Comparison of ENCODE assay signal across 13 mouse cellular contexts in the genomic region with DNA sequence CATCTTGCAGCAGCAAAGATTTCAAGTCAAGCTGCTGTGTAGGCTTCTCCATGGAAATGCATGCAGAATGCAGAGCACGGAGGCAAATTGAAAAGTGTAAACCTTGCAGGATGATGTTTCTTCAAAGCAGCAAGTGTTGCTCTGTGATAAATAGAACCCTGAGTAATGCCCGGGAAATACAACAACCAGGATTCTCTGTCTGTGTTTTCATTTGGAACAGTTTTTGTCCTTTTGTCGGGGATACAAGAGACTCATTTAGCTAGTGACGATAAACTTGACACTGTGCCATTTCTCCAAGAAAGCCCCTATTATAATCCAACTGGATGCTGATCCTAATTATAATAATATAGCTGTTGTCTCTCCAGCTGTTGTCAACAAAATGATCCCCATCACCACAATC.
DNase-seq lines count a peak whose midpoint lies in the region; ATAC-seq and TF ChIP-seq lines count a peak whose summit lies in the region.
"Had no signal": no experiment of that assay in that cellular context is flagged by ENCODE, and none has a peak within 500 bp of the region (broad histone marks: within the 10 kb centered on the region; RNA-seq: fewer than 3 reads in every experiment).

No protein-coding gene starts in this region.

- H3K36me3 ChIP-seq in embryonic facial prominence, embryonic 14.5 days (ENCODE audit: control insufficient read depth, insufficient read depth, low read length) = no peaks in the 10 kb centered on the region
- no peaks in the 10 kb centered on the region for H3K36me3 ChIP-seq in embryonic facial prominence, embryonic 10.5 days (replicated peaks)
- no peaks in the 10 kb centered on the region for H3K36me3 ChIP-seq in midbrain, embryonic 13.5 days
- H3K36me3 ChIP-seq in midbrain, embryonic 11.5 days (ENCODE audit: control insufficient read depth, insufficient read depth, low read length) = no peaks in the 10 kb centered on the region
- H3K36me3 ChIP-seq in hindbrain, embryonic 13.5 days = no peaks in the 10 kb centered on the region
- H3K36me3 ChIP-seq in midbrain, postnatal 0 days (ENCODE audit: insufficient read depth, low read length) = no peaks in the 10 kb centered on the region
- H3K36me3 ChIP-seq in heart, adult 2 months (ENCODE audit: control insufficient read depth, insufficient read depth, low read length) = no peaks in the 10 kb centered on the region
- H3K36me3 ChIP-seq: heart, embryonic 10.5 days; limb, embryonic 13.5 days had no signal

- H3K27ac ChIP-seq in embryonic facial prominence, embryonic 14.5 days (replicated peaks; ENCODE audit: low read depth, low read length) = no peak overlapping the region
- no peak overlapping the region for H3K27ac ChIP-seq in embryonic facial prominence, embryonic 10.5 days (replicated peaks)
- H3K27ac ChIP-seq in midbrain, embryonic 13.5 days = peak overlapping the region; percentile 9; the same call in 1 of the 2 replicates
- no peak overlapping the region for H3K27ac ChIP-seq in midbrain, embryonic 11.5 days (ENCODE audit: low read depth, low read length)
- H3K27ac ChIP-seq in hindbrain, embryonic 13.5 days = peak overlapping the region; percentile 59
- no peak overlapping the region for H3K27ac ChIP-seq in midbrain, postnatal 0 days (ENCODE audit: low read depth, low read length)
- no peak overlapping the region for H3K27ac ChIP-seq in heart, adult 2 months
- H3K27ac ChIP-seq: heart, embryonic 10.5 days; limb, embryonic 13.5 days had no signal

- no peak for TF ChIP-seq CTCF in midbrain, postnatal 0 days (IDR thresholded peaks at IDR 0.05)
- no peak for TF ChIP-seq CTCF in heart, adult 2 months (IDR thresholded peaks at IDR 0.05)

- no peak overlapping the region for H3K4me3 ChIP-seq in embryonic facial prominence, embryonic 14.5 days (ENCODE audit: low read depth, low read length)
- H3K4me3 ChIP-seq in embryonic facial prominence, embryonic 10.5 days = no peak overlapping the region
- H3K4me3 ChIP-seq in midbrain, embryonic 13.5 days (replicated peaks) = no peak overlapping the region
- no peak overlapping the region for H3K4me3 ChIP-seq in midbrain, embryonic 11.5 days (ENCODE audit: low read depth, low read length)
- no peak overlapping the region for H3K4me3 ChIP-seq in hindbrain, embryonic 13.5 days
- H3K4me3 ChIP-seq in midbrain, postnatal 0 days (ENCODE audit: low read depth, low read length) = no peak overlapping the region
- H3K4me3 ChIP-seq in heart, adult 2 months = no peak overlapping the region
- H3K4me3 ChIP-seq: heart, embryonic 10.5 days; limb, embryonic 13.5 days had no signal

- no peaks in the 10 kb centered on the region for H3K79me2 ChIP-seq in heart, adult 2 months (replicated peaks; ENCODE audit: control insufficient read depth, insufficient read depth, low read length)

- ATAC-seq in embryonic facial prominence, embryonic 14.5 days (ENCODE audit: low read depth) = no peak
- 0 out of 2 replicates have a peak, but pooled peaks have one; percentile 37 for ATAC-seq in midbrain, embryonic 13.5 days
- no peak for ATAC-seq in midbrain, embryonic 11.5 days (ENCODE audit: low FRiP score)
- ATAC-seq in hindbrain, embryonic 13.5 days (ENCODE audit: low FRiP score) = peak; percentile 67; the same call in 1 of the 2 replicates
- ATAC-seq in midbrain, postnatal 0 days (ENCODE audit: low FRiP score) = no peak; the same call in 1 of the 2 replicates
- ATAC-seq in megakaryocyte progenitor cell, adult 5-6 weeks (replicated peaks; ENCODE audit: poor library complexity) = no peak
- ATAC-seq: liver, postnatal 0 days had no signal

- no peaks in the 10 kb centered on the region for H3K27me3 ChIP-seq in embryonic facial prominence, embryonic 14.5 days (replicated peaks; ENCODE audit: control insufficient read depth, insufficient read depth, low read length)
- H3K27me3 ChIP-seq in embryonic facial prominence, embryonic 10.5 days (replicated peaks; ENCODE audit: low read depth, poor library complexity, severe bottlenecking) = no peaks in the 10 kb centered on the region
- no peaks in the 10 kb centered on the region for H3K27me3 ChIP-seq in midbrain, embryonic 13.5 days
- H3K27me3 ChIP-seq in midbrain, embryonic 11.5 days (ENCODE audit: control insufficient read depth, insufficient read depth, low read length) = no peaks in the 10 kb centered on the region
- H3K27me3 ChIP-seq in hindbrain, embryonic 13.5 days = no peaks in the 10 kb centered on the region
- no peaks in the 10 kb centered on the region for H3K27me3 ChIP-seq in midbrain, postnatal 0 days (ENCODE audit: insufficient read depth, low read length)
- H3K27me3 ChIP-seq in heart, adult 2 months (ENCODE audit: control insufficient read depth, insufficient read depth, low read length) = no peaks in the 10 kb centered on the region
- H3K27me3 ChIP-seq: limb, embryonic 13.5 days had no signal

- peak; percentile 2 for DNase-seq in embryonic facial prominence, embryonic 14.5 days (ENCODE audit: low spot score)
- DNase-seq in embryonic facial prominence, embryonic 10.5 days (ENCODE audit: low spot score) = no peak
- no peak for DNase-seq in midbrain, embryonic 11.5 days (ENCODE audit: low spot score, missing footprints)
- peak; percentile 74 for DNase-seq in midbrain, postnatal 0 days (ENCODE audit: low spot score)
- no peak for DNase-seq in heart, adult 2 months
- DNase-seq: heart, postnatal 4 days; kidney, adult 2 months; liver, postnatal 0 days had no signal

- intact Hi-C loops in heart, adult 2 months (cut with DNase I) = no loop called here

- H3K9ac ChIP-seq in embryonic facial prominence, embryonic 14.5 days (ENCODE audit: low read depth, low read length) = no peak overlapping the region
- H3K9ac ChIP-seq in midbrain, embryonic 13.5 days (replicated peaks) = no peak overlapping the region
- H3K9ac ChIP-seq in midbrain, embryonic 11.5 days (ENCODE audit: low read length) = no peak overlapping the region
- H3K9ac ChIP-seq in hindbrain, embryonic 13.5 days = no peak overlapping the region
- H3K9ac ChIP-seq in midbrain, postnatal 0 days (replicated peaks; ENCODE audit: low read length, poor library complexity, severe bottlenecking) = no peak overlapping the region
- H3K9ac ChIP-seq in heart, adult 2 months (ENCODE audit: low read depth, low read length) = no peak overlapping the region
- H3K9ac ChIP-seq: limb, embryonic 13.5 days; liver, postnatal 0 days had no signal

- H3K4me2 ChIP-seq in embryonic facial prominence, embryonic 14.5 days (ENCODE audit: low read depth, low read length) = no peak overlapping the region
- H3K4me2 ChIP-seq in midbrain, embryonic 13.5 days (replicated peaks) = no peak overlapping the region
- H3K4me2 ChIP-seq in midbrain, embryonic 11.5 days = no peak overlapping the region
- H3K4me2 ChIP-seq in hindbrain, embryonic 13.5 days = peak overlapping the region; percentile 8; the same call in 1 of the 2 replicates
- H3K4me2 ChIP-seq in midbrain, postnatal 0 days (ENCODE audit: low read depth, low read length, poor library complexity, severe bottlenecking) = no peak overlapping the region
- H3K4me2 ChIP-seq: limb, embryonic 13.5 days had no signal

- 79% methylated on average over 4 of the region's 4 CpGs for WGBS in embryonic facial prominence, embryonic 14.5 days
- 82% methylated on average over 4 of the region's 4 CpGs for WGBS in embryonic facial prominence, embryonic 10.5 days
- WGBS in midbrain, embryonic 13.5 days = 23% methylated on average over 4 of the region's 4 CpGs
- 69% methylated on average over 4 of the region's 4 CpGs for WGBS in midbrain, embryonic 11.5 days
- WGBS in hindbrain, embryonic 13.5 days = 35% methylated on average over 4 of the region's 4 CpGs
- WGBS in midbrain, postnatal 0 days = 29% methylated on average over 4 of the region's 4 CpGs
- WGBS in heart, adult 2 months = 75% methylated on average over 4 of the region's 4 CpGs

- H3K4me1 ChIP-seq in embryonic facial prominence, embryonic 14.5 days (ENCODE audit: control insufficient read depth, insufficient read depth, low read length) = no peaks in the 10 kb centered on the region
- no peaks in the 10 kb centered on the region for H3K4me1 ChIP-seq in embryonic facial prominence, embryonic 10.5 days
- H3K4me1 ChIP-seq in midbrain, embryonic 13.5 days (replicated peaks) = peaks cover 19% of the 10 kb centered on the region
- H3K4me1 ChIP-seq in midbrain, embryonic 11.5 days (ENCODE audit: control insufficient read depth, insufficient read depth, low read length) = peaks cover 11% of the 10 kb centered on the region; the same call in 1 of the 2 replicates
- peaks cover 16% of the 10 kb centered on the region for H3K4me1 ChIP-seq in hindbrain, embryonic 13.5 days (replicated peaks)
- H3K4me1 ChIP-seq in midbrain, postnatal 0 days (ENCODE audit: insufficient read depth, low read length) = peaks cover 3% of the 10 kb centered on the region; the same call in 1 of the 2 replicates
- no peaks in the 10 kb centered on the region for H3K4me1 ChIP-seq in heart, adult 2 months (ENCODE audit: control insufficient read depth, insufficient read depth, low read length)
- H3K4me1 ChIP-seq: heart, embryonic 10.5 days; limb, embryonic 13.5 days had no signal

- no peak for TF ChIP-seq POLR2A in heart, adult 2 months (IDR thresholded peaks at IDR 0.05; ENCODE audit: insufficient read depth, low read depth, low read length)

- no peak for TF ChIP-seq EP300 in heart, adult 2 months (IDR thresholded peaks at IDR 0.05; ENCODE audit: insufficient read depth, low read depth, low read length)

- H3K9me3 ChIP-seq in embryonic facial prominence, embryonic 14.5 days (ENCODE audit: control insufficient read depth, low read length) = no peaks in the 10 kb centered on the region
- H3K9me3 ChIP-seq in embryonic facial prominence, embryonic 10.5 days = no peaks in the 10 kb centered on the region
- H3K9me3 ChIP-seq in midbrain, embryonic 13.5 days = no peaks in the 10 kb centered on the region
- H3K9me3 ChIP-seq in midbrain, embryonic 11.5 days (ENCODE audit: control insufficient read depth, low read length) = no peaks in the 10 kb centered on the region
- H3K9me3 ChIP-seq in hindbrain, embryonic 13.5 days = no peaks in the 10 kb centered on the region
- H3K9me3 ChIP-seq in midbrain, postnatal 0 days (ENCODE audit: low read length) = no peaks in the 10 kb centered on the region
- H3K9me3 ChIP-seq: heart, embryonic 10.5 days; limb, embryonic 13.5 days had no signal

Comparison
In these comparisons a context has a peak if more than half of its experiments do, and no peak if none do; other contexts are left out.
1. ATAC-seq: peak in midbrain, embryonic 13.5 days (single experiment) and hindbrain, embryonic 13.5 days (single experiment); none in embryonic facial prominence, embryonic 14.5 days (single experiment), midbrain, embryonic 11.5 days (single experiment), midbrain, postnatal 0 days (single experiment) and megakaryocyte progenitor cell, adult 5-6 weeks (single experiment).
2. DNase-seq: peak in embryonic facial prominence, embryonic 14.5 days (single experiment) and midbrain, postnatal 0 days (single experiment); none in embryonic facial prominence, embryonic 10.5 days (single experiment), midbrain, embryonic 11.5 days (single experiment) and heart, adult 2 months (0 of 2).
3. H3K27ac ChIP-seq: peak in midbrain, embryonic 13.5 days (single experiment) and hindbrain, embryonic 13.5 days (single experiment); none in embryonic facial prominence, embryonic 14.5 days (single experiment), embryonic facial prominence, embryonic 10.5 days (single experiment), midbrain, embryonic 11.5 days (single experiment), midbrain, postnatal 0 days (single experiment) and heart, adult 2 months (single experiment).